Mouse (Mus musculus) R1 (cell line): Measurements from ENCODE around the gene Actl7b.

Source experiments
- DNase-seq: peaks from one replicate; pipeline ENCODE4 v3.0.0-alpha.2; 2018; ENCODE audit warnings: low read depth, low spot score

Actl7b gene

DNA sequence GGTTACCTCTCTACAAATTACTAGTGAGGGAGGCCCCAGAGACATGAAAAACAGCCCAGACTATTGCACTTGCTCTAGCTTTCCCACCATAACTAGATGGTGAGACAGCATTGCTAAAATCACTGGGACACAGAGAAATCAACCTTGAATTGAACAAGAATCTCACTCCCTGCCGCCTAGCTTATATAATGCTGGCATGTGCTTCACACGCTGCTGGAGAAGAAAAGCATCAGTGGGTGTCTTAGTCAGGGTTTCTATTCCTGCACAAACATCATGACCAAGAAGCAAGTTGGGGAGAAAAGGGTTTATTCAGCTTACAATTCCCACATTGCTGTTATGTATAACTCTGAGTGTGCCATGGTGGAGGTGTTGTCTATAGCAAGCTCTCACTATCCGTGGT lies 28.1 kb downstream of the Actl7b start:
- DNase-seq, result no peak

DNA sequence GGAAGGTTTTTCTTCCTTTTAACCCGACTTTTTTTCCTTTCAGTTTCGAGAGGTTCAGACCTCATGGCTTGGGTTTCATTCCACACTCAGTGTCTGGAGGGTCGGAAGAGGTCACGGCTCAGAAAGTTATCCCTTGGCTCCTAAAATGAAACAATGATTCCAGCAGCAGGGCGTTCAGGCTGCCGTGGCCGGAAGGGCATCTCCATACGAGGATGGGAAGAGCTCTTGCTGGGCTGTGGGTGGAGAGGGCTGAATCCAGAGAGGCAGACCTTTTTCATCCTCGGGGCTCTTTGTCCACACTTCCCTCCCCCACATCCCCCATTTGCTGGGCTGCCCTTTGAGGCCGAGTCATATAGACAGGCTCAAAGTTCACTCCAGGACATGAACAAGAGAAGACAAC lies 39.0 kb downstream of the Actl7b start:
- peak; percentile 30 for DNase-seq

GRCm38 (mm10) chr4:56698671-56699070 lies 42.6 kb downstream of the Actl7b start:
- DNase-seq, result no peak

DNA sequence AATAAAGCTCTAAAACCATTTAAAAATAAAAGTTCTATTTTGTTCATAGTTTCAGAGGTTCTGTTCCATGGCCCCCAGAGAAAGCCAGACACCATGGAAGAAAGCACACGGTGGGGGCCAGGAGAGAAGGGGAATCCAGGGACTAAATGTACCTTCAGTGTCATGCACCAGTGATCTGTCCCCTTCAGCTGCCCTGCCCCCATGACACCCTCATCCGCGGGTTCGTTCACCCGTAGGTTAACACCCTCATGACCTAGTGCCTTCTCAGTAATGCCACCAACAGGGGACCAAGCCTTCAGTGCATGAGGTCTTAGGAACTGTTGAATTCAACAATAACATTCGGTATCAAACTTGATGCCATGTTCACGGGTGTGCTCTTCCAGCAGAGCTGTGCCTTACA lies 44.8 kb downstream of the Actl7b start:
- no peak for DNase-seq
